Mouse (Mus musculus) left cerebral cortex, postnatal 36 days (tissue): ENCODE measurements at regions not wholly inside any gene's neighbourhood (a gene's known extent, or its start where the extent isn't known, plus 50 kb on each side); places are given as distances from the start of the nearest gene placed in this dataset.

Source experiments
- DNase-seq, 2 experiments: peaks; one replicate each; pipeline ENCODE4 v3.0.0; 2021 to 2022; ENCODE audit warnings: low spot score in 2 of 2, mixed read lengths in 1 of 2
- intact Hi-C: fragments of 180-260 bp; cut with DNase I; formaldehyde crosslinking; loops from one replicate; pipeline ENCODE4 v1.15.1; 2025

- intact Hi-C loops, result no loop called here
- DNase-seq, result no peak
Observed at GRCm38 (mm10) chr2:82360224-82360623, 307.2 kb downstream of the Zfp804a start.

- DNase-seq, result no peak
- intact Hi-C loops, result no loop called here
Observed at GRCm38 (mm10) chr2:82373152-82373551, 320.1 kb downstream of the Zfp804a start.

- intact Hi-C loops, result no loop called here
- DNase-seq, result no peak
Observed at GRCm38 (mm10) chr2:82378476-82378875, 325.5 kb downstream of the Zfp804a start.

GRCm38 (mm10) chr2:82385123-82385522 lies 332.1 kb downstream of the Zfp804a start:
- intact Hi-C loops, result loop anchor here (10.0 kb wide), 1 partner anchor 190 kb away; no protein-coding TSS in a partner anchor

GRCm38 (mm10) chr2:82387744-82388143 lies 334.7 kb downstream of the Zfp804a start:
- DNase-seq, result no peak
- intact Hi-C loops, result loop anchor here (10.0 kb wide), 1 partner anchor 187 kb away; no protein-coding TSS in a partner anchor

More at GRCm38 (mm10) chr2:82385123-82385522, 332.1 kb downstream of the Zfp804a start:
- DNase-seq, result no peak

- no peak for DNase-seq
- intact Hi-C loops, result loop anchor here (10.0 kb wide), 1 partner anchor 939 kb away; no protein-coding TSS in a partner anchor
Observed at GRCm38 (mm10) chr2:82395426-82395825, 342.4 kb downstream of the Zfp804a start.

GRCm38 (mm10) chr2:82445706-82446105 lies 392.7 kb downstream of the Zfp804a start:
- no peak for DNase-seq
- intact Hi-C loops, result no loop called here

GRCm38 (mm10) chr2:82455743-82456142 lies 402.7 kb downstream of the Zfp804a start:
- intact Hi-C loops, result no loop called here

More at GRCm38 (mm10) chr2:82455743-82456142, 402.7 kb downstream of the Zfp804a start:
- DNase-seq, result no peak
